Mouse (Mus musculus) urinary bladder, postnatal 0 days (tissue): ENCODE data around the gene Slc22a23. TPM values are rescaled to one million over a fixed set of nuclear protein-coding genes. Genes with fewer than 3 reads are reported as not detected.

Experiments used
- polyA plus RNA-seq: library from polyadenylated mRNA; unstranded; fragments of >200 nt; fragmentation: Nextera tagmentation; extraction: Ambion mirVana; gene quantifications from 2 replicates; pipeline ENCODE4 v1.2.1, GENCODE M21; 2015

Slc22a23 gene
- polyA plus RNA-seq, result 4.7 and 5.5 TPM in 2 replicates

GRCm38 (mm10) chr13:34345128-34346085, at the start of gene Slc22a23:
TSS of gene Slc22a23 (minus strand) at chr13:34345182.

GRCm38 (mm10) chr13:34162491-34163303, 182.3 kb downstream of the Slc22a23 start, which contains the start of gene Psmg4:
TSS of gene Psmg4 (plus strand) at chr13:34162964.

GRCm38 (mm10) chr13:34130226-34130731, 214.7 kb downstream of the Slc22a23 start, which contains the start of gene Tubb2b:
TSS of gene Tubb2b (minus strand) at chr13:34130466.

Other genes starting within 250 kb of the Slc22a23 start
- gene Tubb2b, start 214.7 kb downstream of the Slc22a23 start, polyA plus RNA-seq, result 4.8 and 7.6 TPM in 2 replicates
- 46.4 and 47.9 TPM in 2 replicates for gene Psmg4, start 182.2 kb downstream of the Slc22a23 start, polyA plus RNA-seq